Mouse (Mus musculus) kidney, embryonic 15.5 days (tissue): ENCODE measurements around the gene Hs6st3. TPM values are rescaled to one million over a fixed set of nuclear protein-coding genes. Genes with fewer than 3 reads are reported as not detected.
A peak's percentile ranks its signal among the peaks of the same experiment; 100 is the strongest.

Source experiments
- ATAC-seq: fragments of 200-750 bp; cut with Nextera tagmentation; replicated peaks from 2 replicates; pipeline ENCODE4 v1.8.0; 2017; ENCODE audit warnings: moderate TSS enrichment; ENCODE audit not compliant: low FRiP score
- H3K27ac ChIP-seq: fragments of 300-500 bp; sonication (generic); 2 replicates; pipeline ENCODE4 v1.5.1; 2015; ENCODE audit warnings: mild to moderate bottlenecking, inconsistent platforms
- H3K27me3 ChIP-seq: fragments of 300-500 bp; sonication (generic); 2 replicates; pipeline ENCODE4 v1.6.1; 2015; ENCODE audit warnings: inconsistent platforms
- H3K36me3 ChIP-seq: fragments of 300-500 bp; sonication (generic); 2 replicates; pipeline ENCODE4 v1.6.1; 2015; ENCODE audit warnings: inconsistent platforms
- H3K4me1 ChIP-seq: fragments of 300-500 bp; sonication (generic); 2 replicates; pipeline ENCODE4 v1.6.1; 2015; ENCODE audit warnings: inconsistent platforms
- H3K4me2 ChIP-seq: fragments of 300-500 bp; sonication (generic); 2 replicates; pipeline ENCODE4 v1.6.1; 2015; ENCODE audit warnings: moderate library complexity, mild to moderate bottlenecking, inconsistent platforms
- H3K4me3 ChIP-seq: fragments of 300-500 bp; sonication (generic); replicated peaks from 2 replicates; pipeline ENCODE4 v1.5.1; 2015; ENCODE audit warnings: mild to moderate bottlenecking, inconsistent platforms
- H3K9ac ChIP-seq: fragments of 300-500 bp; sonication (generic); 2 replicates; pipeline ENCODE4 v1.6.1; 2015; ENCODE audit warnings: mild to moderate bottlenecking, inconsistent platforms
- H3K9me3 ChIP-seq: fragments of 300-500 bp; sonication (generic); replicated peaks from 2 replicates; pipeline ENCODE4 v1.6.1; 2016; ENCODE audit warnings: inconsistent platforms
- WGBS: fragments of 180-500 bp; shearing (Covaris S2); methylation state at CpG from one replicate; pipeline ENCODE4 v1.1.7; 2015; ENCODE audit warnings: mixed read lengths; 5-methylcytosine and 5-hydroxymethylcytosine counted together
- polyA plus RNA-seq: library from polyadenylated mRNA; unstranded; fragments of >200 nt; fragmentation: Nextera tagmentation; extraction: Ambion mirVana; gene quantifications from 2 replicates; pipeline ENCODE4 v1.2.1, GENCODE M21; 2015

Hs6st3 gene
- polyA plus RNA-seq, 1 experiment from 2014 or later, result 0.09 TPM

- no peak overlapping the region for H3K4me3 ChIP-seq
- ATAC-seq, result no peak
- H3K9me3 ChIP-seq, result no peaks in the 10 kb centered on the region
- H3K4me1 ChIP-seq, result no peaks in the 10 kb centered on the region
- H3K4me2 ChIP-seq, result no peak overlapping the region
- H3K27me3 ChIP-seq, result no peaks in the 10 kb centered on the region
- H3K36me3 ChIP-seq, result no peaks in the 10 kb centered on the region
- H3K27ac ChIP-seq, result no peak overlapping the region
- no peak overlapping the region for H3K9ac ChIP-seq
- 63% methylated on average over 8 of the region's 8 CpGs for WGBS
Measured at GRCm38 (mm10) chr14:119369274-119369673, 231.1 kb downstream of the Hs6st3 start.

- 84% methylated on average over 7 of the region's 7 CpGs for WGBS
- ATAC-seq, result no peak
- H3K27me3 ChIP-seq, result no peaks in the 10 kb centered on the region
Measured at GRCm38 (mm10) chr14:119370013-119370412, 231.9 kb downstream of the Hs6st3 start.

GRCm38 (mm10) chr14:119379303-119379702 lies 241.2 kb downstream of the Hs6st3 start:
- no peak for ATAC-seq
- no peaks in the 10 kb centered on the region for H3K36me3 ChIP-seq
- H3K9ac ChIP-seq, result no peak overlapping the region
- H3K9me3 ChIP-seq, result no peaks in the 10 kb centered on the region
- no peaks in the 10 kb centered on the region for H3K4me1 ChIP-seq
- H3K4me2 ChIP-seq, result no peak overlapping the region
- WGBS, result 79% methylated on average over 2 of the region's 2 CpGs
- no peak overlapping the region for H3K4me3 ChIP-seq
- H3K27me3 ChIP-seq, result no peaks in the 10 kb centered on the region
- no peak overlapping the region for H3K27ac ChIP-seq

More at GRCm38 (mm10) chr14:119370013-119370412, 231.9 kb downstream of the Hs6st3 start:
- Histone ChIP-seq H3K9me3 (no peaks in the 10 kb centered on the region), H3K4me3 (no peak overlapping the region), H3K4me2 (no peak overlapping the region), H3K27ac (no peak overlapping the region), H3K36me3 (no peaks in the 10 kb centered on the region), H3K4me1 (no peaks in the 10 kb centered on the region), H3K9ac (no peak overlapping the region)

- ATAC-seq, result no peak
- H3K9me3 ChIP-seq, result no peaks in the 10 kb centered on the region
- 92% methylated on average over 10 of the region's 10 CpGs for WGBS
Measured at GRCm38 (mm10) chr14:119401618-119402017, 263.5 kb downstream of the Hs6st3 start.

GRCm38 (mm10) chr14:119409334-119410050 lies 271.4 kb downstream of the Hs6st3 start:
- Histone ChIP-seq H3K9me3 (no peaks in the 10 kb centered on the region), H3K27ac (no peak overlapping the region), H3K9ac (no peak overlapping the region), H3K27me3 (no peaks in the 10 kb centered on the region), H3K36me3 (no peaks in the 10 kb centered on the region), H3K4me2 (peak overlapping the region; percentile 41), H3K4me3 (no peak overlapping the region), H3K4me1 (peaks cover 12% of the 10 kb centered on the region; the same call in 1 of the 2 replicates)
- WGBS, result 39% methylated on average over 11 of the region's 11 CpGs
- peak; percentile 82 for ATAC-seq

More at GRCm38 (mm10) chr14:119401618-119402017, 263.5 kb downstream of the Hs6st3 start:
- Histone ChIP-seq H3K4me3 (no peak overlapping the region), H3K27ac (no peak overlapping the region), H3K4me1 (no peaks in the 10 kb centered on the region), H3K4me2 (no peak overlapping the region), H3K27me3 (no peaks in the 10 kb centered on the region), H3K36me3 (no peaks in the 10 kb centered on the region), H3K9ac (no peak overlapping the region)

- Histone ChIP-seq H3K36me3 (no peaks in the 10 kb centered on the region), H3K4me1 (no peaks in the 10 kb centered on the region), H3K27ac (no peak overlapping the region), H3K4me2 (no peak overlapping the region), H3K9ac (no peak overlapping the region), H3K4me3 (no peak overlapping the region), H3K9me3 (no peaks in the 10 kb centered on the region), H3K27me3 (no peaks in the 10 kb centered on the region)
- WGBS, result 88% methylated on average over 5 of the region's 5 CpGs
- ATAC-seq, result no peak
Measured at GRCm38 (mm10) chr14:119422894-119423293, 284.8 kb downstream of the Hs6st3 start.

GRCm38 (mm10) chr14:119450471-119450870 lies 312.3 kb downstream of the Hs6st3 start:
- Histone ChIP-seq H3K36me3 (no peaks in the 10 kb centered on the region), H3K4me3 (no peak overlapping the region), H3K9me3 (no peaks in the 10 kb centered on the region), H3K9ac (no peak overlapping the region), H3K27me3 (no peaks in the 10 kb centered on the region), H3K27ac (no peak overlapping the region), H3K4me1 (no peaks in the 10 kb centered on the region), H3K4me2 (no peak overlapping the region)
- 46% methylated on average over 4 of the region's 4 CpGs for WGBS
- ATAC-seq, result no peak

GRCm38 (mm10) chr14:119451594-119451993 lies 313.5 kb downstream of the Hs6st3 start:
- H3K27me3 ChIP-seq, result no peaks in the 10 kb centered on the region
- no peaks in the 10 kb centered on the region for H3K36me3 ChIP-seq
- no peak for ATAC-seq
- H3K4me1 ChIP-seq, result no peaks in the 10 kb centered on the region
- H3K9ac ChIP-seq, result no peak overlapping the region
- no peak overlapping the region for H3K4me3 ChIP-seq
- no peaks in the 10 kb centered on the region for H3K9me3 ChIP-seq
- H3K4me2 ChIP-seq, result no peak overlapping the region
- H3K27ac ChIP-seq, result no peak overlapping the region

GRCm38 (mm10) chr14:119452382-119452781 lies 314.2 kb downstream of the Hs6st3 start:
- H3K36me3 ChIP-seq, result no peaks in the 10 kb centered on the region
- H3K27me3 ChIP-seq, result no peaks in the 10 kb centered on the region
- no peaks in the 10 kb centered on the region for H3K9me3 ChIP-seq
- no peak for ATAC-seq
- no peak overlapping the region for H3K4me3 ChIP-seq
- no peak overlapping the region for H3K9ac ChIP-seq
- H3K27ac ChIP-seq, result no peak overlapping the region
- no peak overlapping the region for H3K4me2 ChIP-seq
- no peaks in the 10 kb centered on the region for H3K4me1 ChIP-seq

- H3K27ac ChIP-seq, result no peak overlapping the region
- H3K36me3 ChIP-seq, result no peaks in the 10 kb centered on the region
- no peaks in the 10 kb centered on the region for H3K4me1 ChIP-seq
- no peak for ATAC-seq
- H3K27me3 ChIP-seq, result no peaks in the 10 kb centered on the region
- no peaks in the 10 kb centered on the region for H3K9me3 ChIP-seq
- WGBS, result 83% methylated on average over 3 of the region's 3 CpGs
- no peak overlapping the region for H3K4me3 ChIP-seq
- H3K4me2 ChIP-seq, result no peak overlapping the region
- no peak overlapping the region for H3K9ac ChIP-seq
Measured at GRCm38 (mm10) chr14:119452797-119453196, 314.7 kb downstream of the Hs6st3 start.

GRCm38 (mm10) chr14:119464308-119464707 lies 326.2 kb downstream of the Hs6st3 start:
- Histone ChIP-seq H3K4me1 (no peaks in the 10 kb centered on the region), H3K4me3 (no peak overlapping the region), H3K27ac (no peak overlapping the region), H3K36me3 (no peaks in the 10 kb centered on the region), H3K4me2 (no peak overlapping the region), H3K27me3 (no peaks in the 10 kb centered on the region), H3K9me3 (no peaks in the 10 kb centered on the region), H3K9ac (no peak overlapping the region)
- ATAC-seq, result no peak
- 91% methylated on average over 5 of the region's 5 CpGs for WGBS

- 93% methylated on average over 1 of the region's 1 CpGs for WGBS
Measured at GRCm38 (mm10) chr14:119464883-119465282, 326.7 kb downstream of the Hs6st3 start.

More at GRCm38 (mm10) chr14:119464883-119465282, 326.7 kb downstream of the Hs6st3 start:
- no peak overlapping the region for H3K4me2 ChIP-seq
- H3K4me3 ChIP-seq, result no peak overlapping the region
- H3K9ac ChIP-seq, result no peak overlapping the region
- no peaks in the 10 kb centered on the region for H3K9me3 ChIP-seq
- H3K4me1 ChIP-seq, result no peaks in the 10 kb centered on the region
- no peak for ATAC-seq
- no peaks in the 10 kb centered on the region for H3K27me3 ChIP-seq
- H3K27ac ChIP-seq, result no peak overlapping the region
- no peaks in the 10 kb centered on the region for H3K36me3 ChIP-seq
